Mouse (Mus musculus) adipocyte (in vitro differentiated cells): ENCODE measurements around the gene Dnmt3l.
"Not testable (repeated sequence)": the region's sequence is repeated elsewhere in the genome, so short reads cannot be mapped to it uniquely, and the experiment has no call there.

ENCODE experiments used
- DNase-seq: peaks from one replicate; pipeline ENCODE4 v3.0.0-alpha.2; 2016; ENCODE audit warnings: low spot score

The Dnmt3l gene

DNA sequence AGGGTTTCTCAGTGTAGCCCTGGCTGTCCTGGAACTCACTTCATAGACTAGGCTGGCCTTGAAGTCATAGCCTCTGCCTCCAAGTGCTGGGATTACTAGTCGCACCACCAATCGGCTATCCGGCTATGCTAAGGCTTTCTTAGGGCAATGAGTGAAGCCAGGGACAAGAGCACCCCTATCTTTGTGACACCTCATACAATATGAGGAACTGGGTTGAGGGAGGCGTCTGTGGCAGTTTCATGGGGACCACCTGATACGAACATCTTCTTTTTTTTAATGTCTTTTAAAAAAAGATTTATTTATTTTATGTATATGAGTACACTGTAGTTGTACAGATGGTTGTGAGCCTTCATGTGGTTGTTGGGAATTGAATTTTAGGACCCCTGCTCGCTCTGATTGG is 44.0 kb downstream of the Dnmt3l start:
- DNase-seq = no peak

DNA sequence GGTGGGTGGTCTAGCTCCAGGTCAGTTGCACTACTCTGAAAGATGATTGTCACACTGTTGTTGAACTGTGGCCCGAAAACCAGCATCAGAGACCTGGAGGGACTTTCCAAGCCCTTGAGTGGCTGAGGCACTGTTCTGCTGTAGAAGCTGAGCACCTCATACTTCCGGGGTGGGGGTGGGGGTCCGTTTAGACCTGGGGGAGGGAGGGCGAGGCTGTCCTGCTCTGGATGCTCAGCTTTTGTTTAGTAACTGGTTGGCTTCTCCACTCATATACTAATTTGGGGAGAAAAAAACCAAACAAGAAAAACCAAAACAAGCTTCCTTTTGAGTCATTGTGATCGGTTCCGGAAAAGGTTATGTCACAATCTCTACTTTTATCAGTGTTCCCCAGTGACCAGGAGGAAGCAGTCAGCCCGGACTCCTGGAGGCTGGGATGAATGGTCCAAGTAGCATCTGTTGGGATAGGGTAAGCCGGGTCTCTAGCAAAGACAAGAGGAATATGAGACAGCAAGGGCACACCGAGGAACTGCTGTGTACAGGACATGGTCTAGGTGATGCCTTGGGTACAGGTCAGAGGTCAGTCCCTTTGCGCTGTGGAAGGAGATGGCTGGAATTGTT is 44.8 kb downstream of the Dnmt3l start:
- no peak for DNase-seq

DNA sequence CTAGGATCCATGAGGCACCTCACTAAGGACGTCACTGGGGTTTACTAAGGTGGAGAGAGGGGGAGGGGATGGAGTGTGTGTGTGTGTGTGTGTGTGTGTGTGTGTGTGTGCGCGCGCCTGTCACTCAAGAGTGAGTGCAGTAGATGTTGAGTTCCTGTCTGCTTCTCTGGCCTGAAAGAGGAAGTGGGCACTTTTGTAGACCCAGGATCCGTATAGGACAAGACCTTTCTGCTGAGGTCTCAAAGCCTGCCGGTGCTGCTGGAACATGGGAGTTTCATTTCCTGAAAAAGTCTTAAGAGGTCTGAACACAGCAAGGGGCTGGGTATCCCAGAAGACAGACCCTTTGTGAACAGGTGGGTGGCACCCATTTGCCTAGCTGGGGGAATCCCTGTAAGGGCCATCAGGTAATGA is 45.4 kb downstream of the Dnmt3l start:
- no peak for DNase-seq

DNA sequence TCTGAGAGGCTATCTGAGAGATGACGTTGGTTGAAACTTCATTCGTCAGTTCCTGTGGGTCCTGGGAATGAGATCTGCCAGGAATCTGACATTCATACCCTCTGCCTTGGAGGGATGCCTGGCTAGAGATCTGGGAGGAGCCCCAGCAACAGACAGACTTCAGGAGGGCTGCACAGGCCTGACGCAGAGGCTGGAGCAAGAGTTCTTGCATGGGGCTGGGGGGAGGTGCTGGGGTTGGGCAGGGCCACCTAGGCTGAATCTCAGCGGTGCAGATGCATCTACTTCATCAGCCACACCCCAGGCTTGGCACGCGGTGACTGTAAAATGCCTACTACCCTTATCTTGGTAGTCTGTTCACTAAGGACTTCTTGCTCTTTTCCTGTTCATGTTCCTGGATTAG is 48.5 kb downstream of the Dnmt3l start:
- DNase-seq = no peak

DNA sequence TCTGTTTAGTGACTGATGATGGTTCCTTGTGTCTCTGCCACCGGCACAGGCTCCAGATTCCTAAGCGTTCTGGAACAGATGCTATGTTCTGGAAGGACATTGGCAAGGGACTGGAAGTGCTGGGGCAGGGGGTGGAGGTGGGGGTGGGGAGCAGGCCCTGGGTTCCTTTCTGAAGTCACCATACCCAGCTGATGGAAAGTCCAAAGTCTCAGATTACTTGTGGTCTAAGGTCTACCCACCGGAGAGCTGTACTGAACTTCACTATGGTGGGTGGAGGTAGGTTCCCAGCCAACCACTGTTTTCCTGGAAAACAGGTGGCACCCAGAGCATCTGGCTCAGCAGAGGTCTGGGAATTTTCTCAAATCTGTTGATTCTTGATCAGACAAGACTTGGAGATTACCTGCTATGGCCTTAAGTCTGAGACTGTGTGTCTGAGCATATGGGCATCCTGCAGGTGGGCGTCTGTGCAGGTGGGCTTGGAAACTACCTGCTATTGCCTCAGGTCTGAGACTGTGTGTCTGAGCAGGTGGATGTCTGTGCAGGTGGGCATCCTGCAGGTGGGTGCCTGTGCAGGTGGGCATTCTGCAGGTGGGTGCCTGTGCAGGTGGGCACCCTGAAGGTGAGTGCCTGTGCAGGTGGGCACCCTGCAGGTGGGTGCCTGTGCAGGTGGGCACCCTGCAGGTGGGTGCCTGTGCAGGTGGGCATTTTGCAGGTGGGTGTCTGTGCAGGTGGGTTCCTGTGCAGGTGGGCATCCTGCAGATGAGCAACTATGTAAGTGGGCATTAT is 49.2 kb downstream of the Dnmt3l start:
- DNase-seq = no peak

- DNase-seq = peak; percentile 13
These were observed 50.3 kb downstream of the Dnmt3l start for GRCm38 (mm10) chr10:78091865-78092724.

DNA sequence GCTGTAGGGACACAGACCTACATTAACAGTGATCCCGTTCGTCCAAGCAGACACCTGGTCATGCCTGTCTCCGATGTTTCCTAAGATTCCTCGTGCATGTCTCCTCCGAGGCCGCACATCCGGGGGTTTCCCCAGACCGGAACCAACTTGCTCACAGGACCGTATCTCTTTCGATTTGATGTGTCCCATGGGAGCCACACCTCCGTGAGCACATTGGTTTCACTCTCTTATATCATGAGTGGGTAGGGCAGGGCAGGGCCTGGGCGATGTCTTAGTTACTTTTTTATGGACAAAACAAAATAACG is 50.9 kb downstream of the Dnmt3l start:
- no peak for DNase-seq

DNA sequence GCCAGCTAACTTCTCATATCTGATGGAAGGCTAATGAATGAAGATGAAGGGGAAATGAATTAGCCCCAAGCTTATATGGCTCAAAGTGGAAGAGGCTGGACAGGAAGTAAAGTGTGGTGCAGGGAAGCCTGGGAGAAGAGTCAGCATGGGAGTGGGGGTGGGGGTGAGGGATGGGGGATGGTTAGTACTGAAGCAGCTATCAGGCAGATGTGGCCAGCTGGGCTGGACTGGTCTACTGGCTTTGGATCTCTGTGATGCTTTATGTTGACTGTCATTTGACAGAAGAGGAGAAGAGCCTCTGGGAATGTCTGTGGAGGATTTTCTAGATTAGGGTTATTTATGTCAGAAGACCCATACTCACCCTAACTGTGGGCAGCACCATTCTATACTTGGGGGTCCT is 53.5 kb downstream of the Dnmt3l start:
- DNase-seq = no peak

DNA sequence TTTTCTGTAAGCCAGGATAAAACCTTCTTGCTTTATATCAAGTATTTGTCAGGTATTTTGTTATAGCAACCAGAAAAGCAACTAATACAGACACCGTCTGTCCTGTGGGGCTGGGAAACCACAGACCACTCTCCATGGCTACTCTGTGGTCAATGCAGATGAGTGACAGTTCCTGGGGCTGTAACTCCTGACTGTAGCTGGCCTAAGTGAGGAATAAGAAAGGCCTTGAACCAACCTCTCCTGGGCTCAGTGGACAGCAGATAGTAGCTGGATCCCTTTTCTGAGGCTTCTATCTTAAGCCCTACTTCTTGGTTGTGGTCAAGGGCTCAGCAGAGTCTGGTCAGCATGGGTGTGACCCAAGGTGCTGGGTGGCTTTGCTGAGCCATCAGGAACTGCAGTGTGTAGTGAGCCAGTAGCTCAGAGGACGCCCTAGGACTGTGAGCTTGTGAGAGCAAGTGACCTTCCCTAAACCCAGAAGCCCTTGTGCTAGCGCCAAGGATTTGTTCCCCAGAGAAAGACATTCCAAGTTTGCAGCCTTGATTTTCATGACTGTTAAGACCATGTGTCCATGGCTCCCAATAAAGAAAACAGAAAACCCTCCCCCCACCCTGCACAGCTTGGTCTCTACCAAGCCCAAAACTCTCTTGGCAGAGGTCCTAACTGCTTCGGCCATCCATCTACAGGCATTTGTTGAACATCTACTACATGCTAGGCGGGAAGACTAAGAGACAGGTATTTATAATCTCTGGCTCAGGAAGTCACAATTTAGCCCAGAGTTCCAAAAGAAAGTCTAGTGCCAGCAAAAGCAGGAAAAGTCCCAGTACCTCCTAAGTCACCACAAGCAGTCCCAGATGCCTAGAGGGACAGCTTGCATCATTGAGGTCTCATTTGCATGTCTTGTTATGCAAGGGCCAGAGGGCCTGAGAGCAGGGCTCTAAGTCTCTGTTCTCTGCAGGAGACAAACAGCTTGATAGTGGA is 54.5 kb downstream of the Dnmt3l start:
- DNase-seq = peak; percentile 25

DNA sequence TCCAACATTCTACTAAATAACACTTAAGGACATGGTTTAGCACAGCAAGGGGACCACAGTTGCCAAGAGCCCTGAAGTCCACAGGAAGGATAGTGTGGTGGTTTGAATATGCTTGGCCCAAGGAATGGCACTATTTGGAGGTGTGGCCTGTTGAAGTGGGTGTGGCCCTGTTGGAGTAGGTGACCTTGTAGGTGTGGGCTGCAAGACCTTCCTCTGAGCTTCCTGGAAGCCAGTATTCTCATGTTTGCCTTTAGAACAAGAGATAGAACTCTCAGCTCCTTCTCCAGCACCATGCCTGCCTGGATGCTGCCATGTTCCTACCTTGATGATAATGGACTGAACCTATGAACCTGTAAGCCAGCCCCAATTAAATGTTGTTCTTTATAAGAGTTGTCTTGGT is 58.1 kb downstream of the Dnmt3l start:
- not testable (repeated sequence) for DNase-seq

GRCm38 (mm10) chr10:78100989-78101780 is 59.4 kb downstream of the Dnmt3l start:
- DNase-seq = no peak

DNA sequence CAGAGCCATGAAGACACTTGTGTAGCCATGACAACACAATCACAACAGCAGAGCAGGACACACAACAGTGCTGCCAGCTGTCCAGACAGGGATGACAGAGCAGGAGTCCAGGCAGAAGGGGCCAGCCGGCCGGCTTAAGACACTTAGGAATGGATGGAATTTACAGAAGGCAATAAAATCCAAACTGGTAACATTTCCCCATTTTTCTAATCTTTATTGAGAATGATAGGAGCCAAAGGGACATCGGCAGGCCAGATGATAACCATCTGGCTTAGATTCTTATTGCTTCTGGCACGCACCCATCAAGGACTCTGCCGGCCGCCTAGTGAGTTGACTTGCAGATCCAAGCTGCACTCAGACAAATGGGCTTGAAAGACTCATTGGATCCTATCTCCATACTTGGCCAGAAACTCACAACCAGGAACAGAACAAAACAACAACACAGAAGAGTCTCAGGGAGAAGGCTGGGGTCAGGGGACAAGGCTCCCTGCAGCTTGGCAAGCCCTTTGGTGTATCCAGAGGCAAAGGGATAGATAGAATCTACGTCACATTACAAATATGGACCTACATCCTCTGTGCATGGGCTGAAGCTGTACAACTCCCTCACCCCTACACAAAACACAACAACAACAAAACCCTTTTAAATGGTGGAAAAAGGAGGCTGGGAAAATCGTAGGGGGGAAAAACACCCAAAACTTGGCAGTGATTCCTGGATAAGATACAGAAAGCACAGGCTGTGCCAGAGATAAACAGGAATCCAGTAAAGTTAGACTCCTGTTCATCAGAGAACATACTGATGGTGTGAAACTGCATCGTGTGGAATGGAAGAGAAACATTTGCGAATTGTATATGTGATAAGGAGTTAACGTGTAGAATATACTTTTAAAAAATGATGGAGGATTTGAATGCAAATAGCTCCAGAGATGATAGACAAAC is 63.1 kb downstream of the Dnmt3l start:
- no peak for DNase-seq

GRCm38 (mm10) chr10:78105548-78105947 is 63.8 kb downstream of the Dnmt3l start:
- DNase-seq = no peak
